Mouse (Mus musculus): Measurements from ENCODE around the gene Art4. TPM values are rescaled to one million over a fixed set of nuclear protein-coding genes. Genes with fewer than 3 reads are reported as not detected.

The Art4 gene
- polyA plus RNA-seq, 1 experiment from 2014 or later, result 1.8 TPM

- H3K27me3 ChIP-seq (ENCODE audit: low read depth, poor library complexity, severe bottlenecking), result no peaks in the 10 kb centered on the region
- 90% methylated on average over 3 of the region's 3 CpGs for WGBS
- H3K4me1 ChIP-seq, result no peaks in the 10 kb centered on the region
- no peak overlapping the region for H3K4me3 ChIP-seq
- no peak for DNase-seq (ENCODE audit: low spot score)
- no peak overlapping the region for H3K27ac ChIP-seq
- no peaks in the 10 kb centered on the region for H3K36me3 ChIP-seq
- H3K9me3 ChIP-seq (replicated peaks), result no peaks in the 10 kb centered on the region
Measured at GRCm38 (mm10) chr6:136837323-136837722, 20.2 kb downstream of the Art4 start.

GRCm38 (mm10) chr6:136835352-136835751, 22.2 kb downstream of the Art4 start, which contains the start of gene Smco3:
Gene Smco3 (minus strand): TSS chr6:136835452.
- no peaks in the 10 kb centered on the region for H3K9me3 ChIP-seq (replicated peaks)
- H3K4me3 ChIP-seq, result no peak within 1 kb of the TSS
- H3K27me3 ChIP-seq (ENCODE audit: low read depth, poor library complexity, severe bottlenecking), result no peaks in the 10 kb centered on the region
- no peak for DNase-seq (ENCODE audit: low spot score)
- H3K36me3 ChIP-seq, result no peaks in the 10 kb centered on the region
- H3K27ac ChIP-seq, result no peak within 1 kb of the TSS
- no peaks in the 10 kb centered on the region; the same call in 1 of the 2 replicates for H3K4me1 ChIP-seq
- 61% methylated on average over 4 of the region's 4 CpGs for WGBS

- Histone ChIP-seq H3K4me3 (no peak overlapping the region), H3K36me3 (no peaks in the 10 kb centered on the region), H3K27ac (no peak overlapping the region), H3K4me1 (peaks cover 7% of the 10 kb centered on the region), H3K27me3 (ENCODE audit: low read depth, poor library complexity, severe bottlenecking) (no peaks in the 10 kb centered on the region), H3K9me3 (replicated peaks) (no peaks in the 10 kb centered on the region)
- 77% methylated on average over 5 of the region's 5 CpGs for WGBS
- DNase-seq (ENCODE audit: low spot score), result no peak
Measured at GRCm38 (mm10) chr6:136831712-136832111, 25.8 kb downstream of the Art4 start.

GRCm38 (mm10) chr6:136828681-136829080, 28.9 kb downstream of the Art4 start:
- H3K9me3 ChIP-seq (replicated peaks), result no peaks in the 10 kb centered on the region
- peak overlapping the region; percentile 100 for H3K4me3 ChIP-seq
- no peaks in the 10 kb centered on the region for H3K27me3 ChIP-seq (ENCODE audit: low read depth, poor library complexity, severe bottlenecking)
- H3K36me3 ChIP-seq, result peaks cover 22% of the 10 kb centered on the region
- H3K4me1 ChIP-seq, result peaks cover 11% of the 10 kb centered on the region
- DNase-seq (ENCODE audit: low spot score), result no peak
- peak overlapping the region; percentile 99 for H3K27ac ChIP-seq
- WGBS, result 38% methylated on average over 4 of the region's 4 CpGs

- WGBS, result under 1% methylated on average over 45 of the region's 45 CpGs
- DNase-seq (ENCODE audit: low spot score), result peak; percentile 96
- Histone ChIP-seq H3K36me3 (peaks cover 26% of the 10 kb centered on the region), H3K27me3 (ENCODE audit: low read depth, poor library complexity, severe bottlenecking) (no peaks in the 10 kb centered on the region), H3K9me3 (replicated peaks) (no peaks in the 10 kb centered on the region), H3K4me3 (peak within 1 kb of the TSS; percentile 100), H3K4me1 (peaks cover 11% of the 10 kb centered on the region), H3K27ac (peak within 1 kb of the TSS; percentile 99)
Measured at GRCm38 (mm10) chr6:136827881-136828561, 29.5 kb downstream of the Art4 start, which contains the start of gene Wbp11. Gene Wbp11 (minus strand): TSS chr6:136828233.

GRCm38 (mm10) chr6:136827516-136827880, 30.0 kb downstream of the Art4 start, which contains the start of gene BC049715:
Gene BC049715 (plus strand): TSS chr6:136827626.
- no peaks in the 10 kb centered on the region for H3K9me3 ChIP-seq (replicated peaks)
- no peaks in the 10 kb centered on the region for H3K27me3 ChIP-seq (ENCODE audit: low read depth, poor library complexity, severe bottlenecking)
- H3K27ac ChIP-seq, result peak within 1 kb of the TSS; percentile 99
- H3K4me3 ChIP-seq, result peak within 1 kb of the TSS; percentile 100
- H3K36me3 ChIP-seq, result peaks cover 31% of the 10 kb centered on the region
- under 1% methylated on average over 34 of the region's 34 CpGs for WGBS
- DNase-seq (ENCODE audit: low spot score), result no peak
- H3K4me1 ChIP-seq, result peaks cover 11% of the 10 kb centered on the region

- no peaks in the 10 kb centered on the region for H3K27me3 ChIP-seq (ENCODE audit: low read depth, poor library complexity, severe bottlenecking)
- DNase-seq (ENCODE audit: low spot score), result no peak
- H3K36me3 ChIP-seq, result peaks cover 35% of the 10 kb centered on the region
- H3K9me3 ChIP-seq (replicated peaks), result no peaks in the 10 kb centered on the region
- 24% methylated on average over 7 of the region's 7 CpGs for WGBS
- peaks cover 11% of the 10 kb centered on the region for H3K4me1 ChIP-seq
- peak overlapping the region; percentile 100 for H3K4me3 ChIP-seq
- H3K27ac ChIP-seq, result peak overlapping the region; percentile 99
Measured at GRCm38 (mm10) chr6:136827116-136827515, 30.4 kb downstream of the Art4 start.

- peaks cover 56% of the 10 kb centered on the region for H3K36me3 ChIP-seq
- 94% methylated on average over 8 of the region's 8 CpGs for WGBS
- no peak for DNase-seq (ENCODE audit: low spot score)
Measured at GRCm38 (mm10) chr6:136824987-136825386, 32.5 kb downstream of the Art4 start.

GRCm38 (mm10) chr6:136821086-136821485, 36.4 kb downstream of the Art4 start:
- Histone ChIP-seq H3K4me1 (no peaks in the 10 kb centered on the region), H3K9me3 (replicated peaks) (no peaks in the 10 kb centered on the region), H3K4me3 (no peak overlapping the region), H3K36me3 (peaks cover 94% of the 10 kb centered on the region), H3K27me3 (ENCODE audit: low read depth, poor library complexity, severe bottlenecking) (no peaks in the 10 kb centered on the region), H3K27ac (no peak overlapping the region)
- no peak for DNase-seq (ENCODE audit: low spot score)
- WGBS, result 95% methylated on average over 18 of the region's 18 CpGs

More at GRCm38 (mm10) chr6:136824987-136825386, 32.5 kb downstream of the Art4 start:
- H3K4me3 ChIP-seq, result no peak overlapping the region
- H3K4me1 ChIP-seq, result peaks cover 11% of the 10 kb centered on the region; the same call in 1 of the 2 replicates
- H3K9me3 ChIP-seq (replicated peaks), result no peaks in the 10 kb centered on the region
- no peak overlapping the region for H3K27ac ChIP-seq
- H3K27me3 ChIP-seq (ENCODE audit: low read depth, poor library complexity, severe bottlenecking), result no peaks in the 10 kb centered on the region

GRCm38 (mm10) chr6:136820381-136820780, 37.2 kb downstream of the Art4 start:
- 97% methylated on average over 21 of the region's 21 CpGs for WGBS
- Histone ChIP-seq H3K9me3 (replicated peaks) (no peaks in the 10 kb centered on the region), H3K4me1 (no peaks in the 10 kb centered on the region), H3K36me3 (peaks cover 95% of the 10 kb centered on the region), H3K27me3 (ENCODE audit: low read depth, poor library complexity, severe bottlenecking) (no peaks in the 10 kb centered on the region), H3K27ac (no peak overlapping the region), H3K4me3 (no peak overlapping the region)
- DNase-seq (ENCODE audit: low spot score), result no peak

- Histone ChIP-seq H3K36me3 (peaks cover 97% of the 10 kb centered on the region), H3K4me1 (no peaks in the 10 kb centered on the region), H3K27me3 (ENCODE audit: low read depth, poor library complexity, severe bottlenecking) (no peaks in the 10 kb centered on the region), H3K27ac (no peak overlapping the region), H3K4me3 (no peak overlapping the region), H3K9me3 (replicated peaks) (no peaks in the 10 kb centered on the region)
- no peak for DNase-seq (ENCODE audit: low spot score)
- 97% methylated on average over 3 of the region's 3 CpGs for WGBS
Measured at GRCm38 (mm10) chr6:136817549-136817948, 40.0 kb downstream of the Art4 start.

- DNase-seq (ENCODE audit: low spot score), result no peak
- H3K4me3 ChIP-seq, result no peak overlapping the region
- H3K27me3 ChIP-seq (ENCODE audit: low read depth, poor library complexity, severe bottlenecking), result no peaks in the 10 kb centered on the region
- no peak overlapping the region for H3K27ac ChIP-seq
- 94% methylated on average over 21 of the region's 21 CpGs for WGBS
- H3K36me3 ChIP-seq, result peaks cover 97% of the 10 kb centered on the region
- no peaks in the 10 kb centered on the region for H3K4me1 ChIP-seq
- H3K9me3 ChIP-seq (replicated peaks), result no peaks in the 10 kb centered on the region
Measured at GRCm38 (mm10) chr6:136816826-136817225, 40.7 kb downstream of the Art4 start.

GRCm38 (mm10) chr6:136815381-136815780, 42.2 kb downstream of the Art4 start:
- no peak overlapping the region for H3K27ac ChIP-seq
- WGBS, result 95% methylated on average over 7 of the region's 7 CpGs
- no peaks in the 10 kb centered on the region for H3K27me3 ChIP-seq (ENCODE audit: low read depth, poor library complexity, severe bottlenecking)
- H3K4me3 ChIP-seq, result no peak overlapping the region
- H3K36me3 ChIP-seq, result peaks cover 91% of the 10 kb centered on the region
- H3K4me1 ChIP-seq, result no peaks in the 10 kb centered on the region
- H3K9me3 ChIP-seq (replicated peaks), result no peaks in the 10 kb centered on the region
- peak; percentile 27 for DNase-seq (ENCODE audit: low spot score)

Measured in limb, embryonic 10.5 days (tissue).